Mouse (Mus musculus) kidney, postnatal 0 days (tissue): ENCODE data around the gene Gm5105. TPM values are rescaled to one million over a fixed set of nuclear protein-coding genes. Genes with fewer than 3 reads are reported as not detected.

Experiments used
- ATAC-seq: fragments of 200-750 bp; cut with Nextera tagmentation; replicated peaks from 2 replicates; pipeline ENCODE4 v1.8.0; 2017; ENCODE audit warnings: low read depth, moderate number of reproducible peaks, moderate TSS enrichment, moderate library complexity; ENCODE audit not compliant: low FRiP score
- DNase-seq: peaks from one replicate; pipeline ENCODE4 v3.0.0-alpha.2; 2016; ENCODE audit warnings: low spot score
- H3K27ac ChIP-seq: fragments of 300-500 bp; sonication (generic); 2 replicates; pipeline ENCODE4 v1.5.1; 2014; ENCODE audit warnings: mild to moderate bottlenecking
- H3K27me3 ChIP-seq: fragments of 300-500 bp; sonication (generic); 2 replicates; pipeline ENCODE4 v1.6.1; 2014; ENCODE audit warnings: low read length, mixed read lengths; ENCODE audit not compliant: insufficient read depth
- H3K36me3 ChIP-seq: fragments of 300-500 bp; sonication (generic); 2 replicates; pipeline ENCODE4 v1.6.1; 2014; ENCODE audit warnings: low read length, mixed read lengths; ENCODE audit not compliant: insufficient read depth
- H3K4me1 ChIP-seq: fragments of 300-500 bp; sonication (generic); replicated peaks from 2 replicates; pipeline ENCODE4 v1.6.1; 2014; ENCODE audit warnings: antibody characterized with exemption, low read length, mixed read lengths; ENCODE audit not compliant: insufficient read depth
- H3K4me2 ChIP-seq: fragments of 300-500 bp; sonication (generic); 2 replicates; pipeline ENCODE4 v1.6.1; 2014; ENCODE audit warnings: mild to moderate bottlenecking, low read length, moderate library complexity, mixed read lengths
- H3K4me3 ChIP-seq: fragments of 300-500 bp; sonication (generic); replicated peaks from 2 replicates; pipeline ENCODE4 v1.5.1; 2014; ENCODE audit warnings: low read depth, low read length
- H3K9ac ChIP-seq: fragments of 300-500 bp; sonication (generic); 2 replicates; pipeline ENCODE4 v1.6.1; 2014; ENCODE audit warnings: low read depth, low read length
- H3K9me3 ChIP-seq: fragments of 300-500 bp; sonication (generic); replicated peaks from 2 replicates; pipeline ENCODE4 v1.6.1; 2016; ENCODE audit warnings: low read length, inconsistent platforms, mixed read lengths
- CTCF ChIP-seq: IDR thresholded peaks from 2 replicates; pipeline ENCODE4 v1.5.1; 2016; ENCODE audit warnings: antibody characterized with exemption, low read depth, mild to moderate bottlenecking, moderate library complexity
- WGBS: fragments of 180-500 bp; shearing (Covaris S2); extraction: QIAGEN DNeasy Blood & Tissue Kit; methylation state at CpG from one replicate; pipeline ENCODE4 v1.1.7; 2014; 5-methylcytosine and 5-hydroxymethylcytosine counted together
- polyA plus RNA-seq: library from polyadenylated mRNA; unstranded; fragments of >200 nt; fragmentation: Nextera tagmentation; extraction: Ambion mirVana; gene quantifications from 2 replicates; pipeline ENCODE4 v1.2.1, GENCODE M21; 2015

Gm5105 gene
- polyA plus RNA-seq, 1 experiment from 2014 or later = 0.08 TPM

GRCm38 (mm10) chr3:138003264-138003663 lies 63.9 kb downstream of the Gm5105 start:
- H3K27ac ChIP-seq = no peak overlapping the region
- no peaks in the 10 kb centered on the region for H3K36me3 ChIP-seq
- TF ChIP-seq CTCF = no peak
- no peak overlapping the region for H3K4me3 ChIP-seq
- no peak for ATAC-seq
- H3K9me3 ChIP-seq = no peaks in the 10 kb centered on the region
- no peaks in the 10 kb centered on the region for H3K27me3 ChIP-seq
- 70% methylated on average over 7 of the region's 7 CpGs for WGBS
- H3K4me1 ChIP-seq = no peaks in the 10 kb centered on the region
- H3K4me2 ChIP-seq = no peak overlapping the region
- no peak for DNase-seq
- H3K9ac ChIP-seq = no peak overlapping the region

GRCm38 (mm10) chr3:138002545-138002944 lies 64.6 kb downstream of the Gm5105 start:
- Histone ChIP-seq H3K36me3 (no peaks in the 10 kb centered on the region), H3K27me3 (no peaks in the 10 kb centered on the region), H3K4me2 (no peak overlapping the region), H3K4me3 (no peak overlapping the region), H3K4me1 (no peaks in the 10 kb centered on the region), H3K27ac (no peak overlapping the region), H3K9ac (no peak overlapping the region), H3K9me3 (no peaks in the 10 kb centered on the region)
- ATAC-seq = no peak
- DNase-seq = no peak
- TF ChIP-seq CTCF = no peak
- 55% methylated on average over 6 of the region's 6 CpGs for WGBS

GRCm38 (mm10) chr3:138001865-138002264 lies 65.3 kb downstream of the Gm5105 start:
- DNase-seq = no peak

GRCm38 (mm10) chr3:138000724-138001069 lies 66.5 kb downstream of the Gm5105 start:
- H3K4me2 ChIP-seq = no peak overlapping the region
- 40% methylated on average over 4 of the region's 4 CpGs for WGBS

More at GRCm38 (mm10) chr3:138001865-138002264, 65.3 kb downstream of the Gm5105 start:
- Histone ChIP-seq H3K27ac (no peak overlapping the region), H3K9me3 (no peaks in the 10 kb centered on the region), H3K4me3 (no peak overlapping the region), H3K4me1 (no peaks in the 10 kb centered on the region), H3K36me3 (no peaks in the 10 kb centered on the region), H3K4me2 (no peak overlapping the region), H3K9ac (no peak overlapping the region), H3K27me3 (no peaks in the 10 kb centered on the region)
- no peak for TF ChIP-seq CTCF
- 72% methylated on average over 4 of the region's 4 CpGs for WGBS
- no peak for ATAC-seq

GRCm38 (mm10) chr3:138000062-138000723 lies 67.0 kb downstream of the Gm5105 start:
- Histone ChIP-seq H3K36me3 (no peaks in the 10 kb centered on the region), H3K4me2 (no peak overlapping the region), H3K9ac (no peak overlapping the region), H3K4me1 (no peaks in the 10 kb centered on the region), H3K27ac (no peak overlapping the region), H3K27me3 (no peaks in the 10 kb centered on the region), H3K9me3 (no peaks in the 10 kb centered on the region), H3K4me3 (no peak overlapping the region)
- TF ChIP-seq CTCF = no peak
- ATAC-seq = no peak
- 85% methylated on average over 8 of the region's 8 CpGs for WGBS
- DNase-seq = no peak

More at GRCm38 (mm10) chr3:138000724-138001069, 66.5 kb downstream of the Gm5105 start:
- Histone ChIP-seq H3K4me1 (no peaks in the 10 kb centered on the region), H3K9me3 (no peaks in the 10 kb centered on the region), H3K9ac (no peak overlapping the region), H3K27ac (no peak overlapping the region), H3K4me3 (no peak overlapping the region), H3K36me3 (no peaks in the 10 kb centered on the region), H3K27me3 (no peaks in the 10 kb centered on the region)
- no peak for TF ChIP-seq CTCF
- no peak for ATAC-seq
- DNase-seq = no peak

- WGBS = 84% methylated on average over 9 of the region's 9 CpGs
- DNase-seq (no peak), ATAC-seq (no peak)
- Histone ChIP-seq H3K4me1 (no peaks in the 10 kb centered on the region), H3K4me3 (no peak overlapping the region), H3K4me2 (no peak overlapping the region), H3K9me3 (no peaks in the 10 kb centered on the region), H3K9ac (no peak overlapping the region), H3K27me3 (no peaks in the 10 kb centered on the region), H3K27ac (no peak overlapping the region), H3K36me3 (no peaks in the 10 kb centered on the region)
- no peak for TF ChIP-seq CTCF
Measured at GRCm38 (mm10) chr3:137999224-137999790, 67.9 kb downstream of the Gm5105 start.

Other genes starting within 250 kb of the Gm5105 start
- gene H2afz, start 202.9 kb downstream of the Gm5105 start, polyA plus RNA-seq = 1,659 and 1,680 TPM in 2 replicates
- gene Dnajb14, start 199.7 kb downstream of the Gm5105 start, polyA plus RNA-seq = 11.6 and 12.1 TPM in 2 replicates
- 131 and 135 TPM in 2 replicates for gene Lamtor3, start 148.9 kb downstream of the Gm5105 start, polyA plus RNA-seq
- gene Dapp1, start 85.8 kb downstream of the Gm5105 start, polyA plus RNA-seq = 8.1 and 8.2 TPM in 2 replicates
- gene 1110002E22Rik, start 2.3 kb downstream of the Gm5105 start, polyA plus RNA-seq = 0.13 and 0.18 TPM in 2 replicates
- gene Trmt10a, start 76.1 kb upstream of the Gm5105 start, polyA plus RNA-seq = 9.5 and 13.2 TPM in 2 replicates
- 6.9 and 7.0 TPM in 2 replicates for gene Mttp, start 77.6 kb upstream of the Gm5105 start, polyA plus RNA-seq
- gene 4930579F01Rik, start 126.4 kb upstream of the Gm5105 start, polyA plus RNA-seq = 0.14 and 0.40 TPM in 2 replicates
- 0.55 and 0.88 TPM in 2 replicates for gene Adh7, start 150.4 kb upstream of the Gm5105 start, polyA plus RNA-seq
- 147 and 160 TPM in 2 replicates for gene Adh1, start 193.6 kb upstream of the Gm5105 start, polyA plus RNA-seq
- 0.83 and 0.91 TPM in 2 replicates for gene Adh6a, start 245.9 kb upstream of the Gm5105 start, polyA plus RNA-seq